Mouse (Mus musculus): ENCODE results near the gene Mau2.
A peak's percentile ranks its signal among the peaks of the same experiment; 100 is the strongest.
"Not testable (repeated sequence)": the region's sequence is repeated elsewhere in the genome, so short reads cannot be mapped to it uniquely, and the experiment has no call there.

Gene Mau2

DNA sequence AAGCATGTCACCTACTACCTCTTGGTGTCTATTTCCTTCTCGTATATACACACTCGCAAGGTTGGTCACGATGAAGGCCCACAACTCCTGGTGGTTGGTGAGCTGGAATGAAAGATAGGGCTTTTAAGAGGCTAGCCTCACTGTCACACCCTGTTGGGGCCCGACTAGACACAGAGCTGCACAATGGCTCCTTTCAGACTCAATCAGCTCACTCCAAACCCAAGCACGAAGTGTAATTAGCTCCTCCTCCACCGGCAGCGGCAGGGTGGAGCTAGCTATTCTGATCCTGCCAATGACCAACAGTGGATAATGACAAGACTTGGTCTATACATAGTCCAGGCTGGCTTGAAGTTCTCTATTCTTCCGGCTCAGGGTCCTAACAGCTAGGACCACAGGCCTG lies 18.9 kb downstream of the Mau2 start:
- DNase-seq: no peak

DNA sequence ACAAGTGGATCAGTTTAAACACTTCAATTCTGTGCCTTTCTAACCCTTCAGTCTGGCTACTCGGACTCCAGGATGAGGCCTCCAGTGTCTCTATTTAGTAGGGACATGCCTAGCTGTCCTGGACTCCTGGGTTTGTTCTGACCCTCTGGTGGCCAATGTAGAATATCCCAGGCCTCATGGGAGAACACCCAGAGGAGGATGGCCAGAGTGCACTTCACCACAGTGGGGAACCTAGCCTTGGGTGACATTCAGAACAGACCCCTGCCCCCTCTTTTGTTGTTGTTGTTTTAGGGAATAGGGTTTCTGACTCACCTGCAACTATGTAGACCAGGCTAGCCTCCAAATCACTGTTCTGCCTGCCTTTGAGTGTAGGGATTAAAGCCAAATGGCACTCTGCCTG lies 27.5 kb downstream of the Mau2 start:
- DNase-seq: no peak

DNA sequence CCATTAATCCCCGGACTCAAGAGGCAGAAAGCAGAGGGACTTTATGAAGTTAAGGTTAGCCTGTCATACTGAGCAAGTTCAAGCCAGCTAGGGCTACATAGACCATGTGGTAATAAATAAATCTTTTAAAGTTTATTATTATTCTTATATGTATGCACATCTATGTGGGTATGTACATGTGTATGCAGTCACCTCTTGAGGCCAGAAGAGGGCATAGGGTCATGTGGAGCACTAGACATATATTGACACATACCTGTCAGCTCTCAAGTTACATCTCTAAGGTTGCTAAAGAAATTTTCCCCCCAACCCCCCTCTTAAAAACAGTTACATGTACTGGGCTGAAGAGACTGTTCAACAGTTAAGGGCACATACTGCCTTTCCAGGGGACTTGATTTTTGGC lies 29.8 kb downstream of the Mau2 start:
- no peak for DNase-seq

DNA sequence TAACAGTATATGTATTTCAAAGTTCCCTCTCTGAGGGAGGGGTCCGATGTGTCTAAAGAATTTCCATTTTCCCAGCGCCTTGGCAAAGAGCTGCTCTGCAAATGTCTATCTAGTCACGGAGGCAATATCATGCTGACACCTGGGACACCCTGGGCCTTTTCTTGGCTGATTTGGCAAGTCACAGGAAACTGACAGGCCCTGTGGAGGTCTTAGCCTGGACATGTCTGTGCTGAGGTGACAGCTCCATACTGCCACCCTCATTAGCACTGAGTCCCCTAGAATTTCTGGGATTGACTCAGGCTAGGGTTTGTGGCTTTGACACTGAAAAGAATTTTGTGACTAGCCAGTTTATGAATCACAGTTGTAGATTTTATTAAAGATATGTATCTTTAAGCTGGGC lies 30.2 kb downstream of the Mau2 start:
- DNase-seq: no peak

DNA sequence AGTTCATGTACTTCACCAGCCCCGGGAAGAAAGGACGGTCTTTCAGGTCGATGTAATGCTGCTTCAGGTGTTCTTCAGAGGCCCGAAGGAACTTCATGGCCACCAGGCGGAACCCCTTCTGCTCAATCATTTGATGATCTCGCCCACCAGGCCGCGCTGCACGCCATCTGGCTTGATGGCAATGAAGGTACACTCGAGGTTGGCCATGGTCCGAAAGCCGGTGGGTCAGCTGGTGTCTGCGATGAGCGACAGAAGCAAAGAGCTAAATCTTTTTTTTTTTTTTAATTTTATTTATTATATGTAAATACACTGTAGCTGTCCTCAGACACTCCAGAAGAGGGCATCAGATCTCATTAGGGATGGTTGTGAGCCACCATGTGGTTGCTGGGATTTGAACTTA lies 31.7 kb downstream of the Mau2 start:
- not testable (repeated sequence) for DNase-seq

DNA sequence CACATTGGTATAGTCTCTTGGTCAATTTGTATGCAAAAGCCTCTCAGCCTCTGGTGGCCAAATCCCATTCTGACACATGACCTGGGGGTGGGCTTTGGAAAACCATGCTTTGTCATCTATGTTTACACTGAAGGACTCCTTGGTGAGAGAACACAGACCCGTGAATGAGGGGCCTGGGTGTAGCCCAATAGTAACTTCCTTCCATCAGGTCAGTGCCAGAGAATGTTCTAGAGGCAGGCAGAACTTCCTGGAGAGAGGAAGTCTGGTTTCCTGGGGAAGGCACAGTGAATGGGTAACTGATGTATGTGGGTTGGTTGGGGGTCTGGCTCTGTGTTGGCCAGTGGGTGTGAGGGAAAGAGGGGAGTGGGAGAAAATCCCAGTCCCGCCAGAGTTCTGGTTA lies 37.4 kb downstream of the Mau2 start:
- no peak for DNase-seq

DNA sequence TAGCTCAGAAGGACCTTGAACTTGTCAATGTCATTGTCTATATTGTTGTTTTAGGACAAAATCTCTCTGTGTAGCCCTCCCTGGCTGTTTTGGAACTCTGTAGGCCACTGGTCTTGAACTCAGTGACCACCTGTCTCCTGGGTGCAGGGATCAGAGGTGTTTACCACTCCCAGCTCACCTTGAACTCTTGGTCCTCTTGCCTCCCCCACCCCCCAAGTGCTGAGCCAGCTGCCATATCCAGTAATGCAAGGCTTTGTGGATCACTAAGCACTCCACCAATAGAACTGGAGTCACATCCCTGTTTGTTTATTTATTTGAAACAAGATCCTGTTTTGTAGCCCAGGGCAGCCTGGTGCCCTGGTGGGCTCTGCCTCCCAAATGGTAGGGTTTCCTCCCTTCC lies 38.2 kb downstream of the Mau2 start:
- DNase-seq: no peak

DNA sequence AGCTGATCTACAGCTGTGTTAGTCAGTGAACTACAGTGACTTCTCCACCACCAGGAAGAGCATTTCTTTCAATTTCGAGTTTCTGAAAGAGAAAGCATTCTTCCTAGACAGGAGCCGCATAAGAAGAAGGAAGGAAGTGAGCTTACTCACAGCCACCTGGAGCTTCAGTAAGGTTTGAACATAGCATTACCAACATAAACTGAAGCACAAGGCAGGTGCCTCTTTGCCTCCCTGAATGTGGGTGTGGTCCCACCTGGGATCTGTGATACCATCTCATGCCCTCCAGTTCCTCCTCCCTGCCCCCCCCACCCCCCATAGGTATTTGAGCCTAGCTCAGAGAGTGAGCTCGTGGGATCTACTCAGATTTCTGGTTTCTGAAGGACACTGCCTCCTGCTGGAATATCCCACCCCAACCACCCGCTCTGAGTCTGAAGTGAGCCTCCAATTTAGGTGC lies 39.3 kb downstream of the Mau2 start:
- no peak for DNase-seq

DNA sequence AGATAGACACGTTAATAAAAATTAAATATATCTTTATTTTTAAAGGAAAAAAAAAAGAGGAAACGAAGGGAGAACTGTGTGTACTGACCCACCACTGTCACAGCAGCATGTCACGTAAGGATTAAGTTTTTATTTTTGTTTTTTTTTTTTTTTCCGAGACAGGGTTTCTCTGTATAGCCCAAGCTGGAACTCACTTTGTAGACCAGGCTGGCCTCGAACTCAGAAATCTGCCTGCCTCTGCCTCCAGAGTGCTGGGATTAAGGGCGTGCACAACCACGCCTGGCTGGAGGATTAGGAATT lies 40.7 kb downstream of the Mau2 start:
- DNase-seq: not testable (repeated sequence)

DNA sequence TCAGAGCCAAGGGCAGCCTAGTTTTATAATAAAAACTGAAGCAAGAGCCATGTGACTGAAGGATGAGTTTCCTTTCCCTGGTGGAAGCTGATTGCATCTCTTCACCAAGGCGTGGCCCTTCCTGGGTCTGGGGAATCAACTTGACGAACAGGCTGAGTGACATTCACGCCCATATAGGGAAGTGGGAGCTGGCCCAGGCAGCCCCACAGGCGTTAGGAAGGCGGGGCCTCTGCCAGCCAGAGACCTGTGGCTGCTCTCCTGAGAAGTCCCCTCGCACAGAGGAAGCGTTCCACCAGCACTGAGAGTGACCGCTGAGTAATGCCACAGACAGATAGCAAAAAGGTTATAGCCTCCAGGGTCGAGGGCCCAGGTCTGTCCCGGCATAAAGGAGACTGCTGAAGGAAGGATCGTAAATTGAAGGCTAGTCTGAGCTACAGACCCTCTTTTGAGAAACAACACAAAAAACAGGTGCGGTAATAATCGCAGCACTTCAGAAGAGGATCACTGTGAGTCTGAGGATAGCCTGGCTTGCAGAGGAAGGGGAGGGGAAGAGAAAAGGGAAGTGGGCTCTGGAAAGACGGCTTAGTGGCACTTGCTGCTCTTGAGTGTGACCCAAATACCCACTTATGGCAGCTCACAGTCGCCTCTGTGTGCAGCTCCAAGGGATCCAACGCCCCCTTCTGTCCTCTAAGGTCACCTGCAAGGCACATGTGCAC lies 41.2 kb downstream of the Mau2 start:
- DNase-seq: peak; percentile 41 to 42

DNA sequence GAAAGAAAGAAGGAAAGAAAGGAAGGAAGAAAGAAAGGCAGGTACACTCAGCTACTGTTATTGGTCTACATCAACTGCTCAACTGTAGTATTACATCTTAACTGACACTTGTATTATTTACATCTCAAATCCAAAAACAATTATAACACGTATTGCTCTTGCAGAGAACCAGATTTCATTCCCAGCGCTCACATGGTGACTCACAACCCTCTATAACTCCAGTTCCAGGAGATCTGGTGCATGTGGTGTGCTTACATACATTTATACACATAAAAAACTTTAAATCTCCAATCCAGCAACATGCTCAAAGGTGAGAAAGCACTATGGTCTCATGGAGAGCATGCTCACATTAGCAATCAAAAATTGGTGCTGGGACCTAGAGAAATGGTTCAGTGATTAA lies 42.3 kb downstream of the Mau2 start:
- DNase-seq: no peak

DNA sequence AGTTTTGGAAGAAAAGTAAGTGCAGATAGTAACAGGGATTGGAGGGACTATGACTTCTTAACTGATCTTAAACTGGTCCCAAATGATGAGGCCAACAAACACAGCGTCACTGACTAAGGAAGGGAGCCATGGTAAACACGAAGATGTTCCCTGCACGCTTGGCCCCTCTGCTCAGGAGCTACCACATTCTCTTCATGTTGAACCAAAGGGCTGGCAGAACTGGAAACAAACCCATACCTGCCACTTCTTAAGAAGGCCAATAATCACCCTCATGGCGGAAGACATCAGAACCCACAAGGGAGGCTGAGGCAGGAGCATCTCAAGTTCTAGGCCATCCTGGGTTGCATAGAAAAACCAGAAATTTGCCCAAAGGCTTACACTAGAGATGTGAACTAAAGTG lies 43.3 kb downstream of the Mau2 start:
- no peak for DNase-seq

DNA sequence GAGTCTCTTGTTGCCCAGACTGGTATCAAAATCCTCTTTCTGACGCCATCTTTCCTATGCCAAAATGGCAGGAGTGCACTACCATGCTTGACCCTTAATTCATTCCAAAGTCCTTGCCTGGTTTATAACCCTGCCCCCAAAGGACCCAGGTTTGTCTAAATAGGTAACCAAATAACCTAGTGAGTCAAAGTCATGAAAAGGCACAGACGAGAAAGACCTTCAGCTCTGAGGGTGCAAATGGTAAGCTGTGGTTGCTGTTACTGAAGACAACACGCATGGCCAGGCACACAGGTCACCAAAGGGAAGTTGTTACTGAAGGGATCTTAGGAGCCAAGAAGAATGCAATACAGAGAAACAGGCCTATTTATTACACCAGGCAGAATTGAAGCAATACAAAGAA lies 43.8 kb downstream of the Mau2 start:
- DNase-seq: no peak

DNA sequence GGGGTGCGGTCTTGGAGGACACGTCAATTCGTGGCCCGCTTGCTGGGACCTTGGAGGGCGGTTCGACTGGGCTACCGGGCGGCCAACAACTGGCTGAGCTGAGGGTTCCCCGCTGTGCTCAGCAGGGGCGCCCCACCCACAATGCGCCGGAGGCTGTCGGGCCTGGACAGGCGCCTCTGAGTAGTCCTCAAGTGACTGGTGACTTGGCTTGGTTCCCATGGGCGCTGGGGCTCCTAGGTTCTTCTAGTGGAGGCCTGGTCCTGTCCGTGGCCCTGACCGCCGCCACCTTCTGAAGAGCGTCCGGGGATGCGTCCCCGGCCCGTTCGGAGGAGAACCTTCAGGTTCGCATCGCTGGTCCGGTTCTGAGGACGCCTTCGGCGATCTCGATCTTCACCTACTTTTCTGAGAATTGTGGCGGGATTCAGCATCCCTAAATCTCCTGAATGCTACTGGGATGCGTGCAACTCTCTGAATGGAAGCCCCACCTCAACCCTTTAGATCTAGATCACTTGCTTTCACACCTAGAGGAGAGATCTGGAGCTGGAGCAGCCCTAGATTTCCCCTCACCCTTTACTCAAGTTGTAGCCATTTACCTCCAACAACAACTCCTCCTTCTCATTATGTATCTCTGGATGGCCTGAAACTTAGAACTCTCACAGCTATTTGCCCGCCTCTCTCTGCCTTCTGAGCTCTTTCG lies 45.8 kb downstream of the Mau2 start:
- DNase-seq: no peak

DNA sequence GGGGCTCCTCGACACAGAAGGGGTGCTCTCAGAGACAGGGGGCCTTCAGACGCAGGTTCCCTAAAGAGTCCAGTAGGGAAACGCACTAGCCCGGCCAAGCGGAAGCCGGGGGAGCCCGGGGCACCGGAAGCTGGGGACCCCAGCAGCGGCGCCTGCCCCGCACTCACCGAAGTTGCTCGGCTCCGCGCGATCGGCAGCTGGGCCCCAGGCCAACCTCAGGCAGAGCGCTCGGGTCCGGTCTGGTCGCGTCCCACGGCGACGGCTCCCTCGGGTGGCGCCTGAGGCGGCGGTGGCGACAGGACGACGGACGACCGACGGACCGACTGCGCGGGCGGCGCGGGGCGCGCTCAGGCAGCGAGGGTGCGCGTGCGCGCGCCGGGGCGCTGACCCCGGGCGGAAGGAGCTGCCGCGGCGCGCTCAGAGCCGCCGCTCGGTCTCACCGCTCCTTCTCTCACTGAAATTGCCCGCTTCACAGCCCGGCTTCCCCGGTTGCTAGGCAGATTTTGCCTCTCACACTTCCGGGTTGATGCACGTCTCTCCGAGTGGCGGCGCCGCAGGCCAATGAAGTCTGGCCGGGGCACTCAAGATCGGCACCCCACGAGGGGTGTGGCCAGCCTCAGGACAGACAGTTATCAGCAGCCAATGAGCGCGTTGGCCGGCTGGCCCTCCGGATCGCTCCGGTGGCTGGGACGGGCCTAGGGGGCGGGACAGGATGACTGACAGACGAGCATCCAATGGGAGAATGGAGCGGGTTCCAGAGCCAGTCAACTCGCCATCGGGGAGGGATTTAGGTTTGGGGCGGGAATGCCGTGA lies 46.6 kb downstream of the Mau2 start, which contains the start of gene Gatad2a:
TSS of gene Gatad2a (minus strand) at position 609 of the 813 bp plus-strand sequence.
- peak; percentile 100 for DNase-seq

DNA sequence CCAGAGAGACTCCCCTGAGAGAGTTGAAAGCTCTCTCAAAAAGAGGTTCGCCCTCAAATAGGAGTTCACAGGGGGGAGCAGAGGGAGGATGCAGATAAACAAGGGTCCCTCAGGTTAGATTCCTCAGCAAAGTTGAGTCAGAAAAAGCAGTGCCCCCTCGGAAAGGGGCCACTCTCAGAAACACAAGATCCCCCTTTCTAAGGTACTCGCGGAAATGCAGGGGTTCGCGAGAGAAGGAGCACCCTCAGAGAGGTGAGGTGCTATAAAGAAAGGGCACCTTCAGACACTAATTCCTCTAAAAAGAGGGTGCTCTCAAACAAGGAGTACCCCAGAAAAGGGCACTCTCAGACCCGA lies 47.1 kb downstream of the Mau2 start:
- no peak for DNase-seq

DNA sequence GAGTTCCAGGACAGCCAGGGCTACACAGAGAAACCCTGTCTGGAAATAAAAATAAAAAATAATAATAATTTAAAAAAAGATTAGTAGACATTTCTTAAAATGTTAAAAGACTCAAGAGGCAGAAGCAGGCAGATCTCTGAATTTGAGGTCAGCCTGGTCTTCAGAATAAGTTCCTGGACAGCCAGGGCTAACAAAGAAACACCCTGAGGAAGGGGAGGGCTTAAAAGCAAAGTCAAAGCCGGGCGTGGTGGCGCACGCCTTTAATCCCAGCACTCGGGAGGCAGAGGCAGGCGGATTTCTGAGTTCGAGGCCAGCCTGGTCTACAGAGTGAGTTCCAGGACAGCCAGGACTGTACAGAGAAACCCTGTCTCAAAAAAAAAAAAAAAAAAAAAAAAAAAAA lies 53.6 kb downstream of the Mau2 start:
- not testable (repeated sequence) for DNase-seq

DNA sequence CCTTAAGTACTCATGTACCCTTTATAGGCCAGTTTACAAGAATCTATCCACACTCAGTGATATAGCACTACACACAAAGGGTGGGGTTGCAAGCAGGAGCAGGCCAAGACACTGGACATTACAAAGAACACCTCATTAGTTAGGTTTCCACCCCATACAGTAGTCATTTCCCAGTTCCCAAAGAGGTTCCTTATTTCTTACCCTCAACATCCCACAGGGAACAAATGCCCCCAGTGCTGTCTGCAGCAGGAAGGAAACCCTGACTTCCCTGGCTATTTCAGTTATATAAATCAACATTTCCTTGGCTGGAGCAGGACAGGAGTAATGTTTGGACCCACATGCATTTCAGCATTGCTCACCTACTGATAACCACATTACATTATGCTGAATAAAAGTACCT lies 54.8 kb downstream of the Mau2 start:
- no peak for DNase-seq

DNA sequence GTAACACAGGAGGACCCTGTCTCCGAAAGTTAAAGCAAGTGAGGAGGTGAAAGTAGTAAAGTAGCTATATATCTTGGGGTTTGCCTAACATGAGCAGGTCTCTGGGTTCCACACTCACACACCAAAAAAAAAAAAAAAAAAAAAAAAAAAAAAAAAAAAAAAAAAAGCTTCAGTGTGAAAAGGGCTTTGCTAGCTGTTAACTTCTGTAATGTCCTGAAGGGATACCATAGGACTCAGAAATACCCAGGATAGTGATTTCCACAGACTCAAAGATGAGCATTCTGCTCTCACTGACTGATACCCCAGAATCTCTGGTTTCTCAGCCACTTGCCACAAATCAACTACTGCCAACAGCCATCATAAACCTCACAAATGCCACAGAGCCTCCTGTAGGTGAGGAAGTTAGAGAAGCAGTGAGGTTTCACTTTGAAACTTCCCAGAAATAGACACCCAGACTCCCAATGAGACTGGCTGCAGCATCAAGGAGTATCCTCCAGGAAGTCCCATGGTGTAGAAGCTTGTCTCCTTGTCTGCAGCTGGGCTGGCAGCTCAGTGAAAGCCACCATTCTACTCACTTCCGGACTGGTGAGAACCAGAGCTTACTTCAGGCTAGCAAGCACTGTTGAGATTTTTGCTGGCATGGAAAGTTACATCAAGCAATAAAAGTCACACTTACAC lies 57.5 kb downstream of the Mau2 start:
- no peak for DNase-seq

DNA sequence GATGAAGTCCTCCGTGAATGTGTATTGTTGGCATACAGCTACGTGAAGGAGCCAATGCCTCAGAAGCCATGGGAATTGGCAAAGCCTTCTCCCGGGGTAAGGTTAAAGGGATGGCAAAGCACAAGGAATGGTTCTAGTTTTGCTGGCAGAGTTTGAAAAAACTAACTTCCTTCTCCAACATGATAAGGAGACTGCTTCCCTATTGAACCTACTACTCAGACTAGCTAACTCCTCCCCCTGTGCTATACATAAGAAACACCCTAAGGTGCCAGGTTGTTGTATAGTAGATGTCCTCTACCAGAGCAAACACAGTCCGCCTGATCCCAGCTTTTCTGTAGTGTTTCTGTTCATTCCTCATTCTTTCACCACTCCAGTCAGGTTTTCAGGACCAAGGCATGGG lies 64.1 kb downstream of the Mau2 start:
- DNase-seq: no peak

DNA sequence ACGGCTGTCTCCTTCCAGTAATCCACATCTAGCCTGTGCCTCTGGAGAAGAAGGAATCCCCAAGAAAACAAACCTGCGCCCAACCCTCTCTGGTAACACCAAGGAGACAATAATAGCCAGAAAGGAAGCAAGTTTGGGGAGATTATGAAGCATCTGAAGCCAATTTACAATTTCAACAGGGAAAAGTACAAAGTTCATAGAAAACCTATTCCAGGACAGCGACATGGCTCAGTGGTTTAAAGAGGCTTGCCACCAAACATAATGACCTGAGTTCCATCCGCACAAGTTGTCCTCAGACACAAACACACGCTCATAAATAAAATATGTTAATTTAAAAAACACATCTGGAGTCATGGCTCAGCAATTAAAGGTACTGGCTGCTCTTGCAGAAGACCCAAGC lies 67.7 kb downstream of the Mau2 start:
- no peak for DNase-seq

DNA sequence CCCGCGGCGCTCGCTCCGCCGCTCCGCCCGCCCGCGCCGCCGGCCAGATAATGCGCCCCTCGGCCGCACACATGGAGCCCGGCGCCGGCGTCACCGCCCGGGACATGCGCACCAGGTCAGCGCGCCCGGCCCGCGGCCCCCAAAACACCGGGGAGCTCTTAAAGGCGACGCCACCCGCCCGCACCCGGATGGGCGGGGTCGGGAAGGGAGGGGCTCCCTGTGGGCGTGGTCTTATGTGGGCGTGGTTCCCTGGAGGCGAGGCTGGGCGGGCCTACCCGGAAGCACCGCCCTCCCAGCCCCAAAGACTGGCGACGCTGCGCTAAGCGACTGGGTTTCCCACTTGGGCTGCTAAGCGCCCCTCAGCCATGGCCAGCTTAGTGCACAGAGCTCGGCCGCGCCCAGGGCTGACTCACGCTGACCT lies 68.3 kb downstream of the Mau2 start:
- peak; percentile 92 to 95 for DNase-seq

DNA sequence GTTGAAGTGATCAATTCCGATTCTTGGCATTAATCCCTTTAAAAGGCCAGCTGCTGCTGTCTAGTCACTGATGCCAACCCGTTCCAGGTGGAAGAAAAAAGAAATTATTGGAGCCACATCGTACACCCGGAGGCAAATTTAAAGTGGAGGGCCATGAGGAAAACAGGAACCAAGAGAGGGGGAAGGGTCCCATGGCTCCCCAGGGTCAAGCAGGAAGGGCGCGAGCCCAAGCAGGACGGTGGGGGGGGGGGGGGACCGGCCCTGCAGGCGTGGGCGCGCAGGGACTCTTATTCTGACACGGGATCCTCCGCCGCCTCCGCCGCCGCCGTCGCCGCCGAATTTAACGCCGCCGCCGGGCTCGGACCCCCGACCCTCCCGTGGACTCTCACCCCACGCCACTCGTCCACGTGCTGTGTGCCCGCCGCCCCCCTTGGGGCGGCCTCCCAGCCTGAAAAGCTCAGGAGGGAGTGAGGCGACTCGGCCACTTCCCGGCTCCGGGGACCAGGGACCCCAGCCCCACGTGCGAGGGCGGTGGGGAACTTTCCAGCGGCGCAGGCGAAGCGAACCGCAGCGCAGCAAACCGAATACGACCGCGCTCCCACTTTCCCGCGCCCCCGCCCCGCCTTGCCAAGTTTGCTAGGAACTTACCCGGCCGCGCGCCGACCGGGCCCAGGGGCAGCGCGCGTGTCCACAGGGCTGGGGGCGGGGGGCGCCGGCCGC lies 68.9 kb downstream of the Mau2 start:
- peak; percentile 47 to 53 for DNase-seq

All from cerebellum, postnatal 36 days (tissue).